Mouse (Mus musculus): ENCODE data around the gene Stk35.

DNA sequence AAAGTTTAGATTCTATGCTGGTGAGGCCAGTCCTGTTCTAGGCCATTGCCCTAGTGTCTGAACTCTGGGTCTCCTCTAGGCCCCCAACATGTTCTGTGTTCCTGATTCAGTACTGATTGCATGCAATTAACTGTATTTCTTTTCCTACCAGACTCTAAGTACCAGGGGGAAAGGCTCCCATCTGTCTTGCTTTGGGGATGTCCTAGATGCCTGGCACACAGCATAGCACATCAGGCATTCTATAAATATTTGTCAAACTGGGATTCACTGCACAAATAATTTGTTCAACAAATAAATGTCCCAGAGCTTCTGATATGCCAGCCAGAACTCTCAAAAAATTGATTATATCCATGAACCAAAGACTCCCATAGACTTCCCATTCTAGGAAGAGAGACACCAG is 76.6 kb downstream of the Stk35 start:
- TF ChIP-seq CTCF (IDR thresholded peaks at IDR 0.05; ENCODE audit: low read depth, low read length): no peak
- TF ChIP-seq GATA2 (IDR thresholded peaks at IDR 0.05; ENCODE audit: borderline replicate concordance, low read depth, low read length): no peak
- TF ChIP-seq GATA1 (IDR thresholded peaks at IDR 0.05; ENCODE audit: borderline replicate concordance, low read length): no peak
- no peak for TF ChIP-seq POLR2AphosphoS5 (IDR thresholded peaks at IDR 0.05; ENCODE audit: insufficient replicate concordance, low read depth, low read length)

All from G1E (cell line).